Mouse (Mus musculus): Measurements from ENCODE around the gene Cdkn2aip.
A peak's percentile ranks its signal among the peaks of the same experiment; 100 is the strongest.

Cdkn2aip gene

GRCm38 (mm10) chr8:47695431-47696105 lies 18.2 kb downstream of the Cdkn2aip start:
- DNase-seq (ENCODE audit: low read depth, low spot score), result no peak

GRCm38 (mm10) chr8:47693119-47693518 lies 20.6 kb downstream of the Cdkn2aip start:
- peak; percentile 81 for DNase-seq (ENCODE audit: low read depth, low spot score)

DNA sequence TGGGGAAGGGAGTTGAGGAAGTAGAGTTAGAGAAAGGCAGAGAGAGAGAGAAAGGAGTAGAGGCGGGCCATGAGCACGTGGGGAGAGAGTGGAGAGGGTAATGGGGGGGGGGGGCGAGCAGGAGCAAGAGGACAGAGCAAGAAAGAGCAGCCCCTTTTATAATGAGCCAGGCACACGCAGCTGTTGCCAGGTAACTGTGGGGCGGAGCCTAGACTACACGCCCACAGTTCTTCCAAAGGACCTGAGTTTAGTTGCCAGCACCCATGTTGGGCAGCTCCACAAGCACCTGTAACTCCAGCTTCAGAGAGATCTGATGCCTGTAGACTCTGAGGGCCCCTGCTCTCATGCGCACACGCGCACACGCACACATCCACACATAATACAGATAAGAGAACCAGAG lies 21.9 kb downstream of the Cdkn2aip start:
- DNase-seq (ENCODE audit: low read depth, low spot score), result no peak

DNA sequence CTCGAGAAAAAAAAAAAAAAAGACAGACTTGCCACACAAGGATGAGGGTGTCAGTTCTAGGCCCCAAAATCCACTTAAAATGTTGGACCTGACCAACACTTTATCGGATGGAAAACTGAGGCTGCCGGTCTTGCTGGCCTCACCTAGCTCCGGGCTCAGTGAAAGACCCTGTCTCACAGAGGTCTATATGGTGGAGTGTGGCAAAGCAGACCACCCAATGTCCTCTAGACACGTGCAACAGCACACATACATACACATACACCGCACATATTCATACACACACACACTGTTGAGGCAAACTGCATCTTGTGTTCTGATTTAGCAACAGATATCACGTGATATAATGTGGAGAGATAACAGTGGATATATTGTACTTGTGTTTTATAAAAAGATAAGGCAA lies 22.4 kb downstream of the Cdkn2aip start:
- no peak for DNase-seq (ENCODE audit: low read depth, low spot score)

DNA sequence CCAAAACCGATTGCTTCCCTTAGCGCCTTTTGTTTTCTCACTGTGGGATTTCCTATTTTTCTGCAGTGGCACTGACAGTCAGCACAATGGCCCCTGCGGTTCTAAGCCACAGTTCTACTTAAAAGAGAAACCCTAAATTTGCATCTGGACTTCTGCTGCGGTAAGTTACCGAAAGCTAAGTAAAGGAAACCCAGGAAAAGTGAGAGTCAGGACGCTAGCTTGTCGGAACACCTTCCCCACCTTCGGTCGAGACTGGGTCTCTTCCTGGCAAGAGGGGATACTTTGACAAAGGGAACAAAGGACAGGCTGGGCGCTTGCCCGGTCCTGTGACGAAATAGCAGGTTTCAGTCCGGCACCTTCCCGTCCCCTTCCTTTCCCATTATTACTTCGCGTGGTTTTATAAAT lies 23.1 kb downstream of the Cdkn2aip start:
- DNase-seq (ENCODE audit: low read depth, low spot score), result peak; percentile 29

DNA sequence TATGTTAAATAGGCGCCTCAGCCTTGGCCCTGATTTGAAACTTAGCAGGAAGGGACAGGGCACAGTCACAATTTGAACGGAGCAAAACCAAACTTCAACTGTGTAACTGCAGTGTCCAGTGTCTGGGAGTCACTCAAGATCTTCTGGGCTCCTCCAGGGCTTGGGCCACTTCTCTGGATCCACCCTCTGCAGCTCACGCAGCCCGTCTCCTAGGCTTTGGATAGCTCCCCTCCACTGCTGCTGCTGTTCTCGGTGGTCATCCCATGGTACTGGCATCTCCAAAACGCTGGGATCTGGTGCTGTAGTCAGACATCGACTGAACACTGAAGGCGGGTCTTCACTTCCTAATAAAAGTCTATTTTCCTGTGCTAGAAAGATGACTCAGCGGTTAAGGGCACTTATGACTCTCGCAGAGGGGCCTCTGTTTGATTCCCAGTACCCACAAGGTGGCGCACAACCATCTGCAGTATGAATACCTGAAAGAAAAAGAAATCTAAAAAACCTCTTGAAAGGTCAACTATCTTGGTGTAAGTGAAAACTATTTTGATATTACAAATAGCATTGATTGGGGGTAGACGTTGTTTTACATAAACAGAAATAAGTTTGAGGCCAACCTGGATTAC lies 23.9 kb downstream of the Cdkn2aip start:
- no peak for DNase-seq (ENCODE audit: low read depth, low spot score)

DNA sequence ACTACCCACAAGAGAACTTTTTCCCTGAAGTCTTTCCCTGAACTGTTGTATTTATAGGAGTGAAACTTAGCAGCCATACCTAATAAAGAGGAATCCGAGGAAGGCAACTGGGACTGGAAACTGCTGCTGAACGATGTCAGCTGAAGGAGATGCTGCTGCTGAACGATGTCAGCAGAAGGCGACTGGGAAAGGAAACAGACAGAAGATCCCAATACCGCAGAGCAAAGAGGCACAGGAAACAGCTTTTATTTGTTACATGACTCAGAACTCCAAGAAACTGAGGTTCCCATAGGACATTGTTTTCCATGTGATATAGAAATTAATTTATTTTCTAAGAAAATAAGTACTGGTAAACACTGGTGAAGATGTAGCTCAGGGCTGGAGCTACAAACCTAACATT lies 29.3 kb downstream of the Cdkn2aip start:
- no peak for DNase-seq (ENCODE audit: low read depth, low spot score)

GRCm38 (mm10) chr8:47683994-47684393 lies 29.7 kb downstream of the Cdkn2aip start:
- DNase-seq (ENCODE audit: low read depth, low spot score), result no peak

DNA sequence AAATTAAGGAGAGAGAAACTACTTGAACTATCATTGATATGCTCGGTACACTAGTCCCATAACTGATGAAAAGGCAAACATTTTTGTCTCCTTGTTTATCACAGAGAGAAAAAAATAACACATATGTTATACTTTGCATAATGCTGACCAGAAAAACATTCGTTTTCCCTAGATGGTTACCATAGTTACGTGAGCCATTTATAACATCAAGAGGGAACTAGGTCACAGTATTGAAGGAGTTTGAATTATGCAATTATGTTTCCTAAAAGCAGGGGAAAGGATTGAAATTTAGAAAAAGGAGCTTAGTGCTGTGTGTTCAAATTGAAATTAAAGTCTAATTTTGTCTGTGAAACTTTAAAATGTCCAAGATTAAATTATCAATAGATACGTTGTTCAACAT lies 33.4 kb downstream of the Cdkn2aip start:
- no peak for DNase-seq (ENCODE audit: low read depth, low spot score)

DNA sequence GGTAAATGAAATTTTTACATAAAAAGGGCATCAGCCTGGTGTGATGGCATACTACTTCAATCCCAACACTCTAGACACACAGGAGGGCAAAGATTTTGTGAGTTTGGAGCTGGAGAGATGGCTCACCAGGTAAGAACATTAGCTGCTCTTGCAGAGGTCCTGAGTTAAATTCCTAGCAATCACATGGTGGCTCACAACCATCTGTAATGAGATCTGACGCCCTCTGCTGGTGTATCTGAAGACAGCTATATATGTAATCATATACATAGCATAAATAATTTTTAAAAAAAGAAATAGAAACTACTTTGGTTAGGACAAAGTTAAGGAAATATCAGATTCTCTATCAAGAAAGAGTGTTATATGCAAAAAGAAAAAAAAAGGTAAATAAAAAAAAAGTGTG lies 34.1 kb downstream of the Cdkn2aip start:
- DNase-seq (ENCODE audit: low read depth, low spot score), result no peak

GRCm38 (mm10) chr8:47676631-47677030 lies 37.1 kb downstream of the Cdkn2aip start:
- no peak for DNase-seq (ENCODE audit: low read depth, low spot score)

- no peak for DNase-seq (ENCODE audit: low read depth, low spot score)
These were observed 37.5 kb downstream of the Cdkn2aip start for GRCm38 (mm10) chr8:47676224-47676623.

- DNase-seq (ENCODE audit: low read depth, low spot score), result peak; percentile 71
These were observed 37.9 kb downstream of the Cdkn2aip start for GRCm38 (mm10) chr8:47675786-47676185.

- peak; percentile 100 for DNase-seq (ENCODE audit: low read depth, low spot score)
These were observed 38.7 kb downstream of the Cdkn2aip start, which contains the start of gene Ing2 for GRCm38 (mm10) chr8:47674777-47675710. Gene Ing2 (minus strand): TSS chr8:47675556.

- peak; percentile 34 for DNase-seq (ENCODE audit: low read depth, low spot score)
These were observed 39.5 kb downstream of the Cdkn2aip start for GRCm38 (mm10) chr8:47674140-47674776.

DNA sequence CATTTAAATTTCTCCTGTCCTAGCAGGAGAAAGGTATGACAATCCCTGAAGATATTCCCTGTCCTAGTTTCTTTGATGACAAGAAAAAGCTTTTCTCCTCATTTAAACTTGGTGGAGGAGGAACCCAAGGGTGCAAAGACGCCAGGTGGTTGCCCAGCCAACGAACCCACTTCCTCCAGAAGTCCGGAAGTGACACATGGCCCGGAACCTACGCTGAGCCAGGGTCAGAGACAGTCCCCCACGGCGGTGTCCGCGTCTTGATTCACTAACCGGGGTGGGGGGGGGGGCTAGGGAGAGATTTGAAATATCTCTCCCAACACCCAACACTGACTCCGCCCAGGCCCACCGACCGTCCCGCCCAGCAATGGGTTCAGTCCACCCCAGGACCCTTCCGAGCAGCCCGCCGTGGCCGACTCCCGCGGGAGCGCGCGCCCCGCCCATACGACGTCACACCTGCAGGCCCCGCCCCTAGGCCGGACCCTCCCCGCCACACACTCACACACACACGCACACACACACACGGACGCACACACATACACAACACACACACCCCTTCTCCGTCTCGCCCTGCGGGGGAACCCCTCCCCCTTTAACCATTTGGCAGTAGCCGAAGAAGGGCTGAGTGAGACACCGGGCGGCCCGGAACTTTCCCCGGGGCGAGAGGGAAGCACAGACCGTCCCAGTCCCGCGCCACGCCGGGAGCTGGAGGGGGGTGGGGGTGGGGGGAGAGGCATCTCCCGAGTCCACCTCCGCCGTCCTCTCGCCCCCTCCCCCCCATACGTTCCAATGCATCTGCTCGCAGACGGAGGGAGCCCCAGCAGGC lies 40.2 kb downstream of the Cdkn2aip start:
- peak; percentile 87 for DNase-seq (ENCODE audit: low read depth, low spot score)

DNA sequence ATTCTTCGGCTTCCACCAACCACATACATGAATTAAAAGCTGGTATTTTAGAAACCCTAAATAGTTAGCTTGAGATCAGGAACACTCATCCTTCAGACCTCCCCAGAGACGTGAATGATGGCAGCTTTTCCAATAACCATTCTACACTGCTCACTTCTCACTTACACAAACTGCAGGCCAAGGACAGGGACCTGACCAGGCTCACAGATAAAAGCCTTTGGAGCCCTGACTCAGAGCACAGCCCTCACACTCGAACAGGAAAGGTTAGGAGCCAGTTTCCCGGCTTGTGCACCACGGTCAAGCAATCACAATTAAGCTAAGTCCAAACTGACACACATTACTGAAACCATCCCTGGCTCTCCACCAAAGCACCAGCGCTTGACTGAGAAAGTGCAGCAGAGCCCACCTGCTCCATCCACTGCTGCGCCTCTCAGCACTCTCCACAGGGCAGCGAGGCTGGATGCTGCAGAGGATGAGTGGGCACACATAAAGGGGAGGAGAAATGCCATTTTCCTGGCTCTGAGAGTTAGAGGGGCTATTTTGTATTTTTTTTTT lies 49.4 kb downstream of the Cdkn2aip start:
- DNase-seq (ENCODE audit: low read depth, low spot score), result no peak

DNA sequence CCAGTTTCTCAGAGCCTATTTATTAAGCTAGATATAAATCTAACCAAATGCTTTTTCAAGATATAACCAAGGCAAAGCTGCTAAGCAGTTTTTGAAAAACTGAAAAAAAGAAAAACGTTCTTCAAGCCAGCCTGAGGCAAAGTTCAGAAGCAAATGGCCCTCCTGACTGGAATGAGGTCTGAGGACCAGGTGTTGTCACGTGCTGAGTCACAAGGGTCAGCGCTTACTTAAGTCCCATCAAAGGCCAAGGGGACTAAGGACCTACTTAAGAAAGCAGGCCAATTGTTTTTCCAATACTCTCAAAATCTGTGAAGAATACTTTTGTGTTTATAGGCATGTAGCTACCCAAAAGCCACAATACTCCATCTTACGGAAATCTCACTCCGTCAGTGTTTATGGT lies 50.5 kb downstream of the Cdkn2aip start:
- no peak for DNase-seq (ENCODE audit: low read depth, low spot score)

DNA sequence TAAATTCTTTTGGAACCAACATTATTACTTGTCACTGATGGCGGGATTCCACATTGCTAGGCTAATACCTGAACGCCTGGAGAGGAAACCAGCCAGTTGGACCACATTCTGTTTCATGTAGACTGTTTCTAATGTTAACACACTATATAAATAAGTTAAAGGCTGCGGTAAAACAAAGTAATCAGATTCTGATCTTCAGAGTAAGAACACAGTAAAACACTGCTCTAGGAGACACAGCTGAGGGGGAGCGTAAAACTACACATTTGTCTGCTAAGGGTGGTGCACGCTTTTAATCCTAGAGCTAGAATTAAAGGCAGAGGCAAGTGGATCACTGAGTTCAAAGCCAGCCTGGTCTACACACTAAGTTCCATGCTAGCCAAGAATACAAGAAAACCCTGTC lies 51.0 kb downstream of the Cdkn2aip start:
- no peak for DNase-seq (ENCODE audit: low read depth, low spot score)

GRCm38 (mm10) chr8:47660394-47660793 lies 53.3 kb downstream of the Cdkn2aip start:
- no peak for DNase-seq (ENCODE audit: low read depth, low spot score)

DNA sequence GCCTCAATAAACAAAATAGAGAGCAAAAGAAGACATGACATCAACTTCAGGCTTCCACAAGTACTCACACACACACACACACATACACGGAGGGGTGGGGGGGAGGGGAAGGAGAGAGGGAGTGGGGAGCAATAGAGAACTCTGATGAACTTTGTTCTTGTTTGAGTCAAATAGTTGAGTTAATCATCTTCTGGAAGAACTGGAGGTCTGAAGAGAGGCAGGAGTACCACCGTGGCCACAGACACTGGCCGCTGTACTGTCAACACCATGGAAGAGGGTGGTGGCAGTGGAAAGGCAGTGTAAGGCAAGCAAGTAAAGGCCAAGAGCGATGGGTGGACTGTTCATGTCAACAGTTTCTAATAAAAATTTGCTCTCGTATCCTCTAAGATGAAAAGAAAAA lies 54.3 kb downstream of the Cdkn2aip start:
- no peak for DNase-seq (ENCODE audit: low read depth, low spot score)
